Mouse (Mus musculus): ENCODE data around the gene Gm21093. TPM values are rescaled to one million over a fixed set of nuclear protein-coding genes. Genes with fewer than 3 reads are reported as not detected.
"Not testable (repeated sequence)": the region's sequence is repeated elsewhere in the genome, so short reads cannot be mapped to it uniquely, and the experiment has no call there.

Gm21093 gene
- total RNA-seq (2021): 1 to 10 TPM; 6.1 to 6.4 TPM

- DNase-seq (ENCODE audit: low spot score in 2 of 2); intact Hi-C loops (cut with DNase I): not testable (repeated sequence)
These were observed at the start of gene Gm21093 for GRCm38 (mm10) chr4:42034626-42035025. Gene Gm21093, minus strand, starts transcription at chr4:42034726.

Other genes starting within 250 kb of the Gm21093 start
- not detected for gene Gm21541, start 131.1 kb downstream of the Gm21093 start, total RNA-seq (2021)
- 10 to 100 TPM; 48.2 to 53.7 TPM for gene Gm20878, start 93.2 kb downstream of the Gm21093 start, total RNA-seq (2021)
- 1 to 10 TPM; 4.7 to 5.0 TPM for gene Fam205a4, start 68.7 kb downstream of the Gm21093 start, total RNA-seq (2021)
- gene Gm3893, start 56.5 kb upstream of the Gm21093 start, total RNA-seq (2021): not detected
- 10 to 100 TPM; 22.3 to 26.4 TPM for gene Gm13304, start 80.1 kb upstream of the Gm21093 start, total RNA-seq (2021)
- gene Gm13306, start 118.7 kb upstream of the Gm21093 start, total RNA-seq (2021): 10 to 100 TPM; 34.1 to 60.6 TPM
- 1 to 10 TPM in 1 of 2 experiments, not detected in 1; 1.5 TPM for gene Gm13305, start 133.9 kb upstream of the Gm21093 start, total RNA-seq (2021)
- 10 to 100 TPM in 1 of 2 experiments, 1 to 10 TPM in 1; 7.7 to 10.5 TPM for gene Gm10600, start 205.9 kb upstream of the Gm21093 start, total RNA-seq (2021)
- gene Ccl21b, start 221.0 kb upstream of the Gm21093 start, total RNA-seq (2021): not detected

All from left cerebral cortex, postnatal 25 days (tissue).